Mouse (Mus musculus) G1E (cell line): ENCODE data around the gene Egfr.

Experiments
- CTCF ChIP-seq: IDR thresholded peaks from 2 replicates; pipeline ENCODE4 v1.5.1; 2012; ENCODE audit warnings: low read depth, low read length, inconsistent platforms, mixed read lengths
- GATA1 ChIP-seq: IDR thresholded peaks from 2 replicates; pipeline ENCODE4 v1.6.1; 2012; ENCODE audit warnings: borderline replicate concordance, low read length, inconsistent platforms, mixed read lengths

DNA sequence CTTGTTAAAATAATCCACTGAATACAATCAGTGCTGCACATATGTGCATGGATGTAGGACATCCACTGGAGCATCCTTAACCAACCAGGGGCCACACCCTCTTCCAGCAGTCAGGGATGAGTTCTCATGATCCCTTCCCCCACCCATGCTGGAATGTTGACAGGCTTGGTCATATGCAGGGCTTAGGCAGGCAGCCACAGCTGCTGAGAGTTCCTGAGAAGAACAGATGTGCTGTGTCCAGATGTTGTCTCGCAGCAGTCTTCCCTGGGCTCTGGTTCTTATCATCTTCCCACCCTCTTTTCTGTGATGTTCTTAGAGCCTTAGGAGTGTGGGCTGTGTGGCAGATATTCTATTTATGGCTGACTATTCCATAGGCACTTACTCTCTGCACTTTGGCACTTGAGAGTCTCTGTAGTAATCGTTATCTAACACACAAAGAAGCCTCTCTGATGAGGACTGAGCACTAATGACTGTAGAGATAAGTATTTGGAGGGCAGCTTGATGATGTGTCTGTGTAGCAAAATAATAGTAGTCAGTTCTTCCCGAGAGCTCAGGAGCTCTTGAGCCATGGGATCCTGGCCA, 113.1 kb downstream of the Egfr start:
- no peak for TF ChIP-seq CTCF
- no peak for TF ChIP-seq GATA1
